Mouse (Mus musculus): ENCODE data around the gene Sytl3.
"Not testable (repeated sequence)": the region's sequence is repeated elsewhere in the genome, so short reads cannot be mapped to it uniquely, and the experiment has no call there.

Gene Sytl3

GRCm38 (mm10) chr17:6644673-6645072, 14.2 kb upstream of the Sytl3 start:
- ATAC-seq (ENCODE audit: insufficient number of reproducible peaks, low FRiP score, low TSS enrichment): not testable (repeated sequence)

- not testable (repeated sequence) for ATAC-seq (ENCODE audit: insufficient number of reproducible peaks, low FRiP score, low TSS enrichment)
These were observed 13.2 kb upstream of the Sytl3 start for GRCm38 (mm10) chr17:6645668-6646067.

DNA sequence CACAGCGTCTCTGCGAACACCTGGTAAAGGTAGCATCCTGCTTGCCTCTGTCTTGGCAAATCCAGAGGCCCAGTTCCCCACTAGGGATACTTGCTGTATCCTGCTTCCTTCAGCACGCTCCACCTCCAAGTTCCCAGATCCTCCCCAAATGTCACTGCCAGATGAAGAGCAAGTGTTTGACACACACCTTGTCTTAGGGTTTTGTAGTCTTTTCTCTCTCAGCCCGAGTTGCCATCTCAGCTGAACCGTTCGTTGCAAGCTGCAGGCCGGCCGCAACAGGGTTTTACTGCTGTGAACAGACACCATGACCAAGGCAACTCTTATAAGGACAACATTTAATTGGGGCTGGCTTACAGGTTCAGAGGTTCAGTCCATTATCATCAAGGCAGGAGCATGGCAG, 12.1 kb upstream of the Sytl3 start:
- not testable (repeated sequence) for ATAC-seq (ENCODE audit: insufficient number of reproducible peaks, low FRiP score, low TSS enrichment)

GRCm38 (mm10) chr17:6647452-6647851, 11.4 kb upstream of the Sytl3 start:
- ATAC-seq (ENCODE audit: insufficient number of reproducible peaks, low FRiP score, low TSS enrichment): not testable (repeated sequence)

- ATAC-seq (ENCODE audit: insufficient number of reproducible peaks, low FRiP score, low TSS enrichment): not testable (repeated sequence)
These were observed 7.9 kb upstream of the Sytl3 start for GRCm38 (mm10) chr17:6650904-6651565.

DNA sequence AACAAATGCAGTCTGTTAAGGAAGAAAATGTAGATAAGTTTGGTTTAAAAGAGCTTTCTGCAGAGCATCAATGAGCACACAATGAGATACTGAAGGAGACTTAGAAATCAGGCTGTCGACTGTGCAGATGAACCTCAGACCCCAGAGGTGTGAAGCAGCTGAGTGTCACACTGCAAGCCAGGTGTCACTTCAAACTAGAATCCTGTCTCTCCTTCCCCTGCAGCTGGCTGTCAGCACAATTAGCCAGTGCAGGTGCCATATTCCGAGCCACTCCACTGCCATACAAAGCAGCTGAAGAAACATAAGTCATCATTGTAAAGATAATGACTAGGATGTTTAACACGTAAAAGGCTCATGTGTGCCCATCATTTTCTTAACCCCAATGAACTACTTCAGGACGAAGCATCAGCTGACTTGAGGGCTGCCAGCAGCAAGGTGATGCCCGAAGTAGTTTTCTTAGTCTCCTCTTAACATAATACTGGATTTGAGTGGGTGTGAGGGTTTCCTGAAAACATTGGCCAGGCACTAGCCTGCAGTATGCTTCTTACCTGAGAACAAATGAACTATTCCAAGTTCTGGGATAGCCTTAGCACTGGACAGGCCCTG, 5.4 kb upstream of the Sytl3 start:
- ATAC-seq (ENCODE audit: insufficient number of reproducible peaks, low FRiP score, low TSS enrichment): not testable (repeated sequence)

DNA sequence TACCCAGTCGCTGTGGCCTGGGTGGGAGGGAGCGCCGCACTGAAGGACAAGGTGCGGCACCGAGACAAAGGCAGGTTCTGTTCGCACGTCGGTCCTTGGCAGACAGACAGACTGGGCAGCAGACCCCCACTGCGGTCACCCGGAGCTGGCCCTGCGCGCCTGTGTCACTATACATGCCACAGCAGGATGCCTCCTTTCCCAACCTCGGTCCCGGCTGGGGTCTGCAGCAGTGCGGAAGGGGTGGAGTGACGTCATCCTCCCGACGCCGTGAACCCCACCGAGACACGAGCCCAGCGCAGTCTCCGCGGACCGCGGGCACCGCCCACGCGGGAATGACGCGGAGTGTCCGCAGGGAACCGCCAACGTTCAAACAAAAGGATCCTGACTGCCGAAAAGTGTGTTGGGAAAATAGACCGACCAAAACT, 3.8 kb upstream of the Sytl3 start:
- peak; percentile 62; the same call in 1 of the 2 replicates for ATAC-seq (ENCODE audit: insufficient number of reproducible peaks, low FRiP score, low TSS enrichment)

DNA sequence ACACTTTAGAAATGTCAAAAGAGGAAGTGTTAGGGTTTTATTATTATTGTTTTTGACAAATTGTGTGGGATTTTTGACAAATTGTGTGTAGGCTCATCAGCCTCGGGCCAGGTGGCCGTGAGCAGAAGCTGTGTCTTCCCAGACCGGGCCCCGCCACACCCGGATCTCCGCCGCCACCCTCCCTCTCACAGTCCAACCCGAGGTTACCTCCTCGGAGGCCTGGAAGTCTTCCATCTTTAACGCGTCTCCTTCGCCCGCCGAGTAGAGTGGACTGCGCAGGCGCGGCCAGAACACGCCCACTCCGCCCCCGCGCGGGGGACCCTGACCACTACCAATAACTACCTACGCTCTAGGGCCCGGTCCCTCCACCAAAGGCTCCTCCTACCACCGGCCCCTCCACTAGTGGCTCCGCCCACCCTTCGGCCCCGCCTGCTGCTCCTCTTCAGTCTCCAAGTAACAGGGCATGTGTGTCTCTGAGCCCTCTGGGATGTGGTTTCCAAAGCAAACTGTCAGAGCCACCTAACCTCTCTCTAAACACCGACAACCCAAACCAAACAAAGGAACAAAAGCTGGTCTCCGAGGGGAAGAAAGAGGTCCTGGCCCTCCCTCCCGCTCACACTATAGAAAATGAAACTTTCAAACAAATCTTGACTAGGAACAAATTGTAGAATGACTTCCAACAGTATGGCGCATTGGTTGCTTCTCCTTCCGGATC, 3.2 kb upstream of the Sytl3 start, which contains the start of gene Dynlt1f:
Gene Dynlt1f (minus strand): TSS at position 334 of the 715 bp plus-strand sequence.
- peak; percentile 94 for ATAC-seq (ENCODE audit: insufficient number of reproducible peaks, low FRiP score, low TSS enrichment)

DNA sequence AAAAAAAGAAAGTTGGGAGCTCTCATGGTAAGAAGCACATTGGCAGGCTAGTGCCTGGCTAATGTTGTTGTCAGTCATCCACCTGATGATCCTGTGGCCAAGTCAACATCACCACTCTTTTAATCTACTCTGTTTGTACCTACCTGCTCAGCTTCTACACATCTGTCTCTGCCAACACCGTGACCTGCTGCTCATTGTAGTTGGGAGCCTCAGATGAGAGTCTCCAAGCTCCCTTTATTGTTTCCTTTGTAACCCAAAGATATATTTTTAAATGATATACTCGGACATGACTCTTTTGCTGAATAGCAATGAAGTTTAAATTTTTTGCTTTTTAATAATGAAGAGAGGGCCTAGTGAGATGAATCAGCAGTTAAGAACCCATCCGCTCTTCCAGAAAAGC, 2.4 kb upstream of the Sytl3 start:
- ATAC-seq (ENCODE audit: insufficient number of reproducible peaks, low FRiP score, low TSS enrichment): not testable (repeated sequence)

DNA sequence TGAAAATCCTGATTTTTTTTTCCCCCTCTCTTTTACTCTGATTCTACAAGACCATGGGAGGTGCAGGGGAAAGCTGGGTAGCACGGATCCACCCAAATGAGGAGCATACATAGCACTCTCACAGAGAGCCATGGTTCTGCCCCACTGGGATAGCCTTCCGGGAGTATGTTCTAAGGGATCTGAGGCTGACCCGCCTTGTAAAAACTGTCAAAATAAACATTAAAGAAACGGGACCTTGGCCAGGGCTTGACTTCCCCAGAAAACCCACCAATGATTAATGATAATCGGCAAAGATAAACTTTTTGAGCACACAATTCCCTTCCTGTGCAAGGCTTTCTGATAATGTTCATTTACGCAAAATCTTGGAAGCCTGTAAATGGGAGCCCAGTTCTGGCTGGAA, 1.7 kb downstream of the Sytl3 start:
- ATAC-seq (ENCODE audit: insufficient number of reproducible peaks, low FRiP score, low TSS enrichment): not testable (repeated sequence)

GRCm38 (mm10) chr17:6661093-6661816, 2.4 kb downstream of the Sytl3 start:
- not testable (repeated sequence) for ATAC-seq (ENCODE audit: insufficient number of reproducible peaks, low FRiP score, low TSS enrichment)

DNA sequence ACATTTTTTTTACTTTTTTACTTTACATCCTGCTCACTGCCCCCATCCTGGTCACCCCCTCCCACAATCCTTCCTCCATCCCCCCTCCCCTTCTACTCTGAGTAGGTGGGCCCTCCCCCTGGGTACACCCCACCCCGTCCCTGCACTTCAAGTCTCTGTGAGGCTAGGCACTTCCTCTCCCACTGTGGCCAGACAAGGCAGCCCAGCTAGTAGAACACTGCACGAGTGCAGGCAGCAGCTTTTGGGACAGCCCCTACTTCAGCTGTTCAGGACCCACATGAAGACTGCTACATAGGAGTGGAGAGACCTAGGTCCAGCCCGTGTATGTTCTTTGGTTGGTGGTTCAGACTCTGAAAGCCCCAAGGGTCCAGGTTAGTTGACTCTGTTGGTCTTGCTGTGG, 3.9 kb downstream of the Sytl3 start:
- not testable (repeated sequence) for ATAC-seq (ENCODE audit: insufficient number of reproducible peaks, low FRiP score, low TSS enrichment)

DNA sequence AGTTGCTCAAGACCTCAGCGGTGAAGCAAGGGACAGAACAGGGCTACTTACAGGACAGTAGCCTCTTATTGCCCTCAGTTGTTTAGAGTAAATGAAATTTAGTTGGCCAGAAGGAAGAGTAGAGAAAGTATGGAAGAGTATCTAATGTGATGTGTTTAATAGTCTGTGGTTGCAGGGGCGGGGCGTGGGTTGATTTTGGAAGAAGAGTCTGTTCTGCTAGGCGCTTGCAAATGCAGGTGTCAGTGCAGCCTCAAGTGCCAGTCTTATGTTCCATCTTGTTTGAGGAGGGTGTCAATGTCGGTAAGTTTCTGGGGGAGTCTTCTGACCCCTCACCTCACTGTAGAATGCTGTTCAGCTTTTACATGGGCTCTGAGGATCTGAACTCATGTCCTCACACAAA, 6.5 kb downstream of the Sytl3 start:
- not testable (repeated sequence) for ATAC-seq (ENCODE audit: insufficient number of reproducible peaks, low FRiP score, low TSS enrichment)

DNA sequence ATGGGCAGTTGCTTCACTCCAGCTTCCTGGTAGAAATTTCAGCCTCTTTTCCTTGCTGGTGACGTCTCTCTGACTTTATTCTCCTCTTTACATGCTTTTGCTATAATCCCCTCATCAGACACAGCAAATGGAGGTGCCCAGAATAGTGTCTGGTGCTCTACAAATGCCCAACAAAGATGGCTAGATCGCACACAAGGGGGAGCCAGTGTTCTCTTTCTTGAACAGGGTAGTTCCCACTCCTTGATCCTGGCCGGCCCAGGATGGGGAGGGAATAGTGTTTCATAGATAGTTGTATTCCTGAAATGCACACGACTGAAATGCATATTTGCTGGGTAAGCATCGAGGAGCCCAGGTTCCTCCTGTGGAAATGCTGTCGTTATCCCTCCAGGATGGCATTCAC, 9.6 kb downstream of the Sytl3 start:
- ATAC-seq (ENCODE audit: insufficient number of reproducible peaks, low FRiP score, low TSS enrichment): not testable (repeated sequence)

DNA sequence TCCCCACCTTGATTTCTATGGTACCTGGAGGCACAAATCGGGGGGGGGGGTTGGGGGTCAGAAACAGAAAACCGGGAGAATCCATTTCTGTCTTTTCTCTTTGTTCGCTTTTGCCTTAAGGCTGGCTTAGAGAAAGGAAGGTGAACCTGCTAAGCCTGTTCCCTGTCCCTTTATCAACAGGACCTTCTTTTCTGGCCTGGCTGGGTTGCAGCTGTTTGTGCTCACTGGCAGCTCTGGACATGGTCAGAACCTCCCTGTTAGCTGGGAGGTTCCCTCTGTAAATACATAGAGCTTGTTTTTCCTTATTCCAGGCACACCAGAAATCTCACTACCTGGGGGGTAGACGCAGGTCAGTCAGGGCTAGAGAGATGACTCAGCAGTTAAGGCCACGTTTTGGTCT, 15.4 kb downstream of the Sytl3 start:
- not testable (repeated sequence) for ATAC-seq (ENCODE audit: insufficient number of reproducible peaks, low FRiP score, low TSS enrichment)

DNA sequence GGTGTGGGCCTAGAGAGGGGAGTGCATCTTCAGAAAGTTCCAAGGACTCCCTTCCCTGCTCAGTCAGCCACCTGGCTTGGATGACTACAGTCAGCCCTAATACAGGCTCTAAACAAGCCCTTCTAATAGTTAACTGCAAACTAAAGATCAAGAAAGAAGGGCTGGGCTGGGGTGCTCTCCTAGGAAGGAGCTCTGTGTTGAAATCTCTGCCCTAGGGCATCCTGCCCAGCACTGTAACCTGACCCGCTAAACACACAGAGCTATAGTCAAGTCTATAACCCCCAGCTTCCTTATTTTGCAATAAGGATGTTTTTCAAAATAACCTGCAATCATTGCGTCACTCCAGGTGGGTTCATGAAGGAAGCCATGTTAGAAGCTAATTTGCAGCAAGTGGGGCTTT, 19.2 kb downstream of the Sytl3 start:
- not testable (repeated sequence) for ATAC-seq (ENCODE audit: insufficient number of reproducible peaks, low FRiP score, low TSS enrichment)

DNA sequence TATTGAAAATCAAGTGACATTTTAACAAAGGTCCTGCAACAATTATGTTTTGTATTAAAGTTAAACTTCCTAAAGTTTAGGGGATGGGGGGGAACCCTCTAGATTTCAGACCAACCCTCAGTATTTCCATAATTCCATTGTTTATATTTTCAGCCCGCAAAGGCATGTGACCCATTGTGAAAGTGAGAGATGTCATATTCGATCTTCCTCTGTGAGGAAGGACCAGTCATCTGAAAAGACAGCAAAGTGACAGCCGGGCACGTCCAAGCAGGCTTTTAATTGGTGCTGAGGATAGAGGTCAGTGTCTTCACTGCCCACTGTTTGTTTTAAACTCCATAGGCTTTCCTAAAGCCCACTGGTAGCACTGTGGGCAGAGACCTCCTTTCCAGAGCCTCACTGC, 22.8 kb downstream of the Sytl3 start:
- ATAC-seq (ENCODE audit: insufficient number of reproducible peaks, low FRiP score, low TSS enrichment): not testable (repeated sequence)

DNA sequence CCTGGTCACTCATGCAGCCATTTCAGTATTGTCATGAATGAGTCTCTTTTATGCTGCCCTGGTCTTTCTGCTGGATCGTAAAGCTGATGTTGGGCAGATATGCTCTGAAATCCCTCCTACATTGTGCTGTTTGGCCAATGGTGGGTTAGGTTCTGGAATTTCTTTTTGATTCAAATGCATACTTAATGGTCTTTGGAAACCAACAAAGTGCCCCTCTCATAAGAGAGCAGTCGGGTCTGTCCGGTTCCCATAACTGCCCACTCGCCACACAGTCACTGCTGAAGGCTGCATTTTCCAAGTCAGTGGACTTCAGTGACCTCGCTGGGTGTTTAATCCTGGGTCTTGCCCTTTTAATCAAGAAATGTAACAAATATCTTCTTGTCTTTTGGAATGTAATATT, 24.8 kb downstream of the Sytl3 start:
- not testable (repeated sequence) for ATAC-seq (ENCODE audit: insufficient number of reproducible peaks, low FRiP score, low TSS enrichment)

DNA sequence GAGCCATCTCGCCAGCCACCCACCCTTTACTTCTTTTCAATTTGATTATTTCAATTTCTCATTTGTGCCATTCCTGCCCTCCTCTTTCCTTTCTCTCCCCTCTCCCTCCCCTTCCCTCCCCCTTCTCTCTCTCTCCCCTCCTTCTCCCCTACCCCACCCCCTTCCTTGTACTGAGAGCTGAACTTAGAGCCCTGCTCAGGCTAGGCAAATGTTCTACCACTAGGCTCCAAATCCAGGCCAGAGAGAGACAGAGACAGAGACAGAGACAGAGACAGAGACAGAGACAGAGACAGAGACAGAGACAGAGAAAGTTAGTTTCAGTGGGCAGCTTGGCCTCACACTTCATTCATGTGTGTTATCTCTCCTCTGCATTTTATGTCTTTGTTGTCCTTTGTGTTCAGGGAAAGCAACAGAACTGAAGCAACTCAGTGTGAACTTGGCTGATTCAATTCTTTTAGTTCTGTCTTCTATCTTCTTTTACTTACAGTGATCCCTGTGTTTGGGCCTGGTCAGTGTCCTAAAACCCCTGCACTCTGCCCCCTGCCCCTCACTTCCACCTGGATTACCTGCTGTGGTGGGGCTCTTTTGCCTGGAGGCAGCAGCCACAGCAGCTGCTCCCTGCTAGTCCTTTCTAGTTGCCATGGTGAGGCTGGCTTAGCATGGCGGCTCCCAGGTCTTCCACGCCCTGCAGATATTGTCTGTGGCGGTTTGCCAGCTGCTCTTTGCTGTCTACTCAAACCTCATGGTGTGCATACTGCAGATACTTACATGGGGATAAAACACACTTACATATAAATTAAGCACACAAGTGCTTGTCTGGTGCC, 25.8 kb downstream of the Sytl3 start:
- not testable (repeated sequence) for ATAC-seq (ENCODE audit: insufficient number of reproducible peaks, low FRiP score, low TSS enrichment)
